8 mouse cellular contexts compared by ENCODE assay signal in the genomic region with DNA sequence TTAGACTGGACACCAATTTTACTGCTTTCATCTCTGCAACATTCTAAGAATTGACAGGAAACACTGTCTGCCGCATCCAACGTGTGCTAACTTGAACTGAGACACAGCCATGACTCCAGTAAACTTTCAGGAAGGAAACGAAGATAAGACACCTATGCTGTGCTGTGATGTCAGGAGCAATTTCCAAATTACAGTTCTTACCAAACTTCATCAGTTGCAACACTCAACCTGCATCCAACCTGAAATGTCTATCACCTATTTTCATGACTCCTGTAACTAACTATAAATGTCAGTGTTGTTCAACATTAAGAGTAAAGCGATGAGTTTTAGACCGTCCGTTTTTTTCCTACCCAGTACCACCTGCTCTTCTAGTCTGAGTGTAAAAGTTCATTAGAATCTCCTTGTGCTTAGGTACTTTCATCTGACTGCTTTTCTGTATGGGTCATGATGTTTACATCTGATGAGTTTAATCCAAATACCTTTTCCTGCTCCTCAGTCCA. TPM values are rescaled to one million over a fixed set of nuclear protein-coding genes. Genes with fewer than 3 reads are reported as not detected.
DNase-seq lines count a peak whose midpoint lies in the region; ATAC-seq and TF ChIP-seq lines count a peak whose summit lies in the region.

No protein-coding gene starts in this region.

- no peaks in the 10 kb centered on the region for H3K27me3 ChIP-seq in heart, postnatal 0 days (ENCODE audit: control insufficient read depth, insufficient read depth, low read length)
- H3K27me3 ChIP-seq in hindbrain, postnatal 0 days (ENCODE audit: insufficient read depth, low read length): no peaks in the 10 kb centered on the region
- no peaks in the 10 kb centered on the region for H3K27me3 ChIP-seq in midbrain, embryonic 16.5 days (ENCODE audit: control insufficient read depth, insufficient read depth, low read depth, low read length)

- intact Hi-C loops in heart, postnatal 25 days (cut with DNase I): loop anchor here (2.0 kb wide), 1 partner anchor 17 kb away; a partner anchor contains a TSS
- intact Hi-C loops in left cerebral cortex, postnatal 10 days (cut with DNase I): no loop called here

- TF ChIP-seq POLR2A in bone marrow macrophage, adult 2 months (IDR thresholded peaks at IDR 0.05; ENCODE audit: borderline replicate concordance, low read depth, low read length): no peak

- H3K4me2 ChIP-seq in heart, postnatal 0 days (ENCODE audit: low read depth, low read length): peak overlapping the region; percentile 77
- peak overlapping the region; percentile 87 for H3K4me2 ChIP-seq in hindbrain, postnatal 0 days (ENCODE audit: low read depth, low read length)
- peak overlapping the region; percentile 96 for H3K4me2 ChIP-seq in midbrain, embryonic 16.5 days (ENCODE audit: low read length)

- H3K4me1 ChIP-seq in heart, postnatal 0 days (ENCODE audit: control insufficient read depth, insufficient read depth): peaks cover 8% of the 10 kb centered on the region
- H3K4me1 ChIP-seq in bone marrow macrophage, adult 2 months (ENCODE audit: control insufficient read depth, insufficient read depth, low read length): peaks cover 15% of the 10 kb centered on the region
- peaks cover 4% of the 10 kb centered on the region; the same call in 1 of the 2 replicates for H3K4me1 ChIP-seq in hindbrain, postnatal 0 days (ENCODE audit: insufficient read depth, low read length)
- peaks cover 24% of the 10 kb centered on the region for H3K4me1 ChIP-seq in midbrain, embryonic 16.5 days (ENCODE audit: control insufficient read depth, insufficient read depth, low read length)

- no peak for TF ChIP-seq CTCF in heart, postnatal 0 days (IDR thresholded peaks at IDR 0.05; ENCODE audit: low read depth)
- TF ChIP-seq CTCF in bone marrow macrophage, adult 2 months (IDR thresholded peaks at IDR 0.05; ENCODE audit: low read depth, low read length): no peak
- no peak for TF ChIP-seq CTCF in hindbrain, postnatal 0 days (IDR thresholded peaks at IDR 0.05; ENCODE audit: low read depth)

- no peaks in the 10 kb centered on the region for H3K9me3 ChIP-seq in heart, postnatal 0 days (replicated peaks; ENCODE audit: control insufficient read depth, low read length)
- H3K9me3 ChIP-seq in hindbrain, postnatal 0 days (ENCODE audit: low read length): no peaks in the 10 kb centered on the region
- no peaks in the 10 kb centered on the region for H3K9me3 ChIP-seq in midbrain, embryonic 16.5 days (replicated peaks; ENCODE audit: control insufficient read depth, low read length, poor library complexity, severe bottlenecking)

- no peak for DNase-seq in heart, postnatal 0 days (ENCODE audit: low spot score)
- no peak for DNase-seq in heart, postnatal 25 days (ENCODE audit: low spot score)
- no peak for DNase-seq in hindbrain, postnatal 0 days (ENCODE audit: low spot score)
- no peak for DNase-seq in spleen, postnatal 14 days (ENCODE audit: low spot score in 2 of 2)
- no peak for DNase-seq in left cerebral cortex, postnatal 10 days (ENCODE audit: extremely low spot score in 1 of 2, low spot score in 2 of 2)
- DNase-seq in thymus, postnatal 14 days: no peak

- WGBS in heart, postnatal 0 days: 48% methylated on average over 6 of the region's 6 CpGs
- WGBS in hindbrain, postnatal 0 days: 70% methylated on average over 6 of the region's 6 CpGs
- whole genome bisulfite sequencing in midbrain, embryonic 16.5 days: 76% methylated on average over 6 of the region's 6 CpGs

- H3K9ac ChIP-seq in heart, postnatal 0 days (replicated peaks; ENCODE audit: low read depth, low read length): peak overlapping the region; percentile 76; the same call in 1 of the 2 replicates
- H3K9ac ChIP-seq in hindbrain, postnatal 0 days (replicated peaks; ENCODE audit: low read length): peak overlapping the region; percentile 86
- H3K9ac ChIP-seq in midbrain, embryonic 16.5 days (ENCODE audit: low read depth, low read length): peak overlapping the region; percentile 94

- no peaks in the 10 kb centered on the region for H3K36me3 ChIP-seq in heart, postnatal 0 days (replicated peaks; ENCODE audit: control insufficient read depth, insufficient read depth, low read length)
- no peaks in the 10 kb centered on the region for H3K36me3 ChIP-seq in hindbrain, postnatal 0 days (ENCODE audit: insufficient read depth, low read length)
- H3K36me3 ChIP-seq in midbrain, embryonic 16.5 days (ENCODE audit: control insufficient read depth, insufficient read depth, low read length): no peaks in the 10 kb centered on the region

- H3K27ac ChIP-seq in heart, postnatal 0 days (ENCODE audit: low read depth): peak overlapping the region; percentile 92
- H3K27ac ChIP-seq in bone marrow macrophage, adult 2 months (ENCODE audit: insufficient read depth, low read depth, low read length): no peak overlapping the region
- peak overlapping the region; percentile 97 for H3K27ac ChIP-seq in hindbrain, postnatal 0 days
- H3K27ac ChIP-seq in midbrain, embryonic 16.5 days (ENCODE audit: low read length): peak overlapping the region; percentile 96

- H3K4me3 ChIP-seq in heart, postnatal 0 days (ENCODE audit: low read depth, low read length): peak overlapping the region; percentile 78
- H3K4me3 ChIP-seq in bone marrow macrophage, adult 2 months (ENCODE audit: insufficient read depth, low read length): peak overlapping the region; percentile 99
- peak overlapping the region; percentile 92 for H3K4me3 ChIP-seq in hindbrain, postnatal 0 days (ENCODE audit: low read length)
- peak overlapping the region; percentile 100 for H3K4me3 ChIP-seq in midbrain, embryonic 16.5 days (ENCODE audit: low read depth, low read length)

- no peak for ATAC-seq in heart, postnatal 0 days (ENCODE audit: insufficient read depth, low read depth)
- ATAC-seq in hindbrain, postnatal 0 days: no peak
- no peak for ATAC-seq in midbrain, embryonic 16.5 days

- TF ChIP-seq EP300 in heart, postnatal 0 days (IDR thresholded peaks at IDR 0.05; ENCODE audit: low read depth): no peak

RNA-seq across cellular contexts. Expression of a gene that starts 3.2 kb away (rescaled TPM):
- total RNA-seq in heart, postnatal 0 days (2014; rRNA removed; ENCODE audit: low replicate concordance): 2.6 and 22.2 TPM in 2 replicates
- 16.7 and 20.8 TPM in 2 replicates for polyA plus RNA-seq in heart, postnatal 0 days (2015; fragmentation: Nextera tagmentation; extraction: Ambion mirVana)
- total RNA-seq in heart, postnatal 25 days (2021): 1 to 10 TPM; 4.5 to 6.2 TPM
- 7.1 and 7.6 TPM in 2 replicates for polyA plus RNA-seq in bone marrow macrophage, adult 2 months (2012; ENCODE audit: insufficient read depth, insufficient read length, missing spikeins)
- total RNA-seq in hindbrain, postnatal 0 days (2014; rRNA removed): 10.2 and 11.6 TPM in 2 replicates
- polyA plus RNA-seq in hindbrain, postnatal 0 days (2015; fragmentation: Nextera tagmentation; extraction: Ambion mirVana): 20.2 and 20.9 TPM in 2 replicates
- polyA plus RNA-seq in midbrain, embryonic 16.5 days (2015; fragmentation: Nextera tagmentation; extraction: Ambion mirVana): 26.8 and 33.1 TPM in 2 replicates
- 1 to 10 TPM; 8.2 to 8.3 TPM for total RNA-seq in left cerebral cortex, postnatal 10 days (2021)

RNA-seq across cellular contexts. Expression of a gene that starts 16.9 kb away (rescaled TPM):
- 59.7 and 63.4 TPM in 2 replicates for total RNA-seq in heart, postnatal 0 days (2014; rRNA removed; ENCODE audit: low replicate concordance)
- 130 and 135 TPM in 2 replicates for polyA plus RNA-seq in heart, postnatal 0 days (2015; fragmentation: Nextera tagmentation; extraction: Ambion mirVana)
- 100 to 1,000 TPM in 1 of 2 experiments, 10 to 100 TPM in 1; 92.9 to 105 TPM for total RNA-seq in heart, postnatal 25 days (2021)
- polyA plus RNA-seq in bone marrow macrophage, adult 2 months (2012; ENCODE audit: insufficient read depth, insufficient read length, missing spikeins): 44.5 and 49.0 TPM in 2 replicates
- total RNA-seq in hindbrain, postnatal 0 days (2014; rRNA removed): 65.7 and 72.7 TPM in 2 replicates
- polyA plus RNA-seq in hindbrain, postnatal 0 days (2015; fragmentation: Nextera tagmentation; extraction: Ambion mirVana): 188 and 202 TPM in 2 replicates
- 164 and 177 TPM in 2 replicates for polyA plus RNA-seq in midbrain, embryonic 16.5 days (2015; fragmentation: Nextera tagmentation; extraction: Ambion mirVana)
- total RNA-seq in left cerebral cortex, postnatal 10 days (2021): 100 to 1,000 TPM; 150 to 153 TPM

RNA-seq across cellular contexts. Expression of a gene that starts 16.9 kb away (rescaled TPM):
- 11.3 and 12.2 TPM in 2 replicates for total RNA-seq in heart, postnatal 0 days (2014; rRNA removed; ENCODE audit: low replicate concordance)
- 2.1 TPM in 2 replicates for polyA plus RNA-seq in heart, postnatal 0 days (2015; fragmentation: Nextera tagmentation; extraction: Ambion mirVana)
- 10 to 100 TPM; 11.5 to 13.9 TPM for total RNA-seq in heart, postnatal 25 days (2021)
- polyA plus RNA-seq in bone marrow macrophage, adult 2 months (2012; ENCODE audit: insufficient read depth, insufficient read length, missing spikeins): 16.1 and 18.9 TPM in 2 replicates
- 39.2 and 41.0 TPM in 2 replicates for total RNA-seq in hindbrain, postnatal 0 days (2014; rRNA removed)
- polyA plus RNA-seq in hindbrain, postnatal 0 days (2015; fragmentation: Nextera tagmentation; extraction: Ambion mirVana): 5.7 and 7.1 TPM in 2 replicates
- polyA plus RNA-seq in midbrain, embryonic 16.5 days (2015; fragmentation: Nextera tagmentation; extraction: Ambion mirVana): 10.6 and 11.5 TPM in 2 replicates
- 10 to 100 TPM; 47.2 to 49.2 TPM for total RNA-seq in left cerebral cortex, postnatal 10 days (2021)
